Mouse (Mus musculus) E14TG2a.4 (cell line): Measurements from ENCODE around the gene Unc5c.

Source experiments
- H3K27me3 ChIP-seq: 2 replicates; pipeline ENCODE4 v1.6.1; 2014; ENCODE audit warnings: low read length, control low read depth; ENCODE audit not compliant: insufficient read depth
- H3K36me3 ChIP-seq: 2 replicates; pipeline ENCODE4 v1.6.1; 2014; ENCODE audit warnings: low read length, control low read depth; ENCODE audit not compliant: insufficient read depth
- H3K4me1 ChIP-seq: replicated peaks from 2 replicates; pipeline ENCODE4 v1.6.1; 2014; ENCODE audit warnings: low read depth, low read length, control low read depth
- H3K4me3 ChIP-seq: replicated peaks from 2 replicates; pipeline ENCODE4 v1.5.1; 2014; ENCODE audit warnings: mild to moderate bottlenecking, low read length
- H3K9me3 ChIP-seq: 2 replicates; pipeline ENCODE4 v1.6.1; 2014; ENCODE audit warnings: low read length, control low read depth
- CTCF ChIP-seq: conservative IDR thresholded peaks from 2 replicates; pipeline ENCODE4 v1.5.1; 2014; ENCODE audit warnings: low read length
- NANOG ChIP-seq: IDR thresholded peaks from 2 replicates; pipeline ENCODE4 v1.6.1; 2014; ENCODE audit warnings: borderline replicate concordance, low read length, mixed read lengths
- POU5F1 ChIP-seq: IDR thresholded peaks from 2 replicates; pipeline ENCODE4 v1.6.1; 2014; ENCODE audit warnings: low read length, borderline replicate concordance

The Unc5c gene

GRCm38 (mm10) chr3:141644264-141644663 lies 179.2 kb downstream of the Unc5c start:
- no peaks in the 10 kb centered on the region for H3K9me3 ChIP-seq
- no peaks in the 10 kb centered on the region for H3K27me3 ChIP-seq
- no peaks in the 10 kb centered on the region for H3K36me3 ChIP-seq
- TF ChIP-seq CTCF (no peak), POU5F1 (no peak), NANOG (no peak)
- no peaks in the 10 kb centered on the region for H3K4me1 ChIP-seq
- no peak overlapping the region for H3K4me3 ChIP-seq

GRCm38 (mm10) chr3:141646588-141646987 lies 181.6 kb downstream of the Unc5c start:
- Histone ChIP-seq H3K4me3 (no peak overlapping the region), H3K4me1 (no peaks in the 10 kb centered on the region), H3K9me3 (no peaks in the 10 kb centered on the region), H3K27me3 (no peaks in the 10 kb centered on the region), H3K36me3 (no peaks in the 10 kb centered on the region)
- no peak for TF ChIP-seq CTCF
- TF ChIP-seq POU5F1, result no peak
- no peak for TF ChIP-seq NANOG

GRCm38 (mm10) chr3:141650658-141651057 lies 185.6 kb downstream of the Unc5c start:
- Histone ChIP-seq H3K36me3 (no peaks in the 10 kb centered on the region), H3K4me3 (no peak overlapping the region), H3K4me1 (no peaks in the 10 kb centered on the region), H3K27me3 (no peaks in the 10 kb centered on the region), H3K9me3 (no peaks in the 10 kb centered on the region)
- TF ChIP-seq NANOG (no peak), CTCF (no peak), POU5F1 (no peak)

- Histone ChIP-seq H3K9me3 (no peaks in the 10 kb centered on the region), H3K4me3 (no peak overlapping the region), H3K27me3 (no peaks in the 10 kb centered on the region), H3K36me3 (no peaks in the 10 kb centered on the region), H3K4me1 (no peaks in the 10 kb centered on the region)
- TF ChIP-seq NANOG (no peak), CTCF (no peak), POU5F1 (no peak)
Observed at GRCm38 (mm10) chr3:141653915-141654314, 188.9 kb downstream of the Unc5c start.

- Histone ChIP-seq H3K4me1 (no peaks in the 10 kb centered on the region), H3K9me3 (no peaks in the 10 kb centered on the region), H3K4me3 (no peak overlapping the region), H3K36me3 (no peaks in the 10 kb centered on the region), H3K27me3 (no peaks in the 10 kb centered on the region)
- TF ChIP-seq POU5F1 (no peak), CTCF (no peak), NANOG (no peak)
Observed at GRCm38 (mm10) chr3:141659041-141659789, 194.2 kb downstream of the Unc5c start.

- TF ChIP-seq POU5F1 (no peak), NANOG (no peak), CTCF (no peak)
- Histone ChIP-seq H3K9me3 (no peaks in the 10 kb centered on the region), H3K36me3 (no peaks in the 10 kb centered on the region), H3K27me3 (no peaks in the 10 kb centered on the region), H3K4me1 (no peaks in the 10 kb centered on the region), H3K4me3 (no peak overlapping the region)
Observed at GRCm38 (mm10) chr3:141660065-141661062, 195.3 kb downstream of the Unc5c start.

GRCm38 (mm10) chr3:141689113-141689512 lies 224.1 kb downstream of the Unc5c start:
- TF ChIP-seq POU5F1 (no peak), CTCF (no peak), NANOG (no peak)
- H3K4me3 ChIP-seq, result no peak overlapping the region
- no peaks in the 10 kb centered on the region for H3K27me3 ChIP-seq
- no peaks in the 10 kb centered on the region for H3K4me1 ChIP-seq
- no peaks in the 10 kb centered on the region for H3K36me3 ChIP-seq
- H3K9me3 ChIP-seq, result no peaks in the 10 kb centered on the region

GRCm38 (mm10) chr3:141690676-141691075 lies 225.7 kb downstream of the Unc5c start:
- Histone ChIP-seq H3K4me1 (no peaks in the 10 kb centered on the region), H3K36me3 (no peaks in the 10 kb centered on the region), H3K4me3 (no peak overlapping the region), H3K27me3 (no peaks in the 10 kb centered on the region), H3K9me3 (no peaks in the 10 kb centered on the region)
- TF ChIP-seq CTCF, result no peak
- TF ChIP-seq POU5F1, result no peak
- no peak for TF ChIP-seq NANOG
